ENCODE assay signal across 16 mouse cellular contexts in genomic region chr11:51884092-51884491, GRCm38 (mm10). TPM values are rescaled to one million over a fixed set of nuclear protein-coding genes. Genes with fewer than 3 reads are reported as not detected.
A peak's percentile ranks its signal among the peaks of the same experiment; 100 is the strongest.
DNase-seq lines count a peak whose midpoint lies in the region; ATAC-seq and TF ChIP-seq lines count a peak whose summit lies in the region.
"Had no signal": no experiment of that assay in that cellular context is flagged by ENCODE, and none has a peak within 500 bp of the region (broad histone marks: within the 10 kb centered on the region; RNA-seq: fewer than 3 reads in every experiment).

No protein-coding gene starts in this region.

- H3K27ac ChIP-seq in kidney, embryonic 16.5 days (ENCODE audit: low read length), result no peak overlapping the region
- H3K27ac ChIP-seq in kidney, embryonic 14.5 days (ENCODE audit: low read depth, low read length), result no peak overlapping the region
- H3K27ac ChIP-seq in thymus, adult 2 months (ENCODE audit: control insufficient read depth, insufficient read depth, low read length), result peak overlapping the region; percentile 92
- no peak overlapping the region for H3K27ac ChIP-seq in hindbrain, embryonic 14.5 days
- H3K27ac ChIP-seq: liver, embryonic 15.5 days had no signal

- 29% methylated on average over 1 of the region's 1 CpGs for WGBS in kidney, embryonic 16.5 days
- WGBS in kidney, embryonic 14.5 days, result 50% methylated on average over 1 of the region's 1 CpGs
- WGBS in thymus, adult 2 months, result 4% methylated on average over 1 of the region's 1 CpGs
- WGBS in hindbrain, embryonic 14.5 days, result 48% methylated on average over 1 of the region's 1 CpGs

- H3K36me3 ChIP-seq in kidney, embryonic 16.5 days (ENCODE audit: insufficient read depth, low read length), result no peaks in the 10 kb centered on the region
- H3K36me3 ChIP-seq in kidney, embryonic 14.5 days (ENCODE audit: control insufficient read depth, insufficient read depth, low read length), result no peaks in the 10 kb centered on the region
- no peaks in the 10 kb centered on the region for H3K36me3 ChIP-seq in thymus, adult 2 months (ENCODE audit: control insufficient read depth, insufficient read depth, low read length)
- H3K36me3 ChIP-seq in hindbrain, embryonic 14.5 days (replicated peaks; ENCODE audit: control insufficient read depth, insufficient read depth), result no peaks in the 10 kb centered on the region
- H3K36me3 ChIP-seq: liver, embryonic 15.5 days had no signal

- H3K9me3 ChIP-seq in kidney, embryonic 16.5 days (ENCODE audit: low read length), result no peaks in the 10 kb centered on the region
- peaks cover 3% of the 10 kb centered on the region; the same call in 1 of the 2 replicates for H3K9me3 ChIP-seq in kidney, embryonic 14.5 days (ENCODE audit: control insufficient read depth, low read length)
- H3K9me3 ChIP-seq in hindbrain, embryonic 14.5 days (ENCODE audit: control insufficient read depth, low read length), result no peaks in the 10 kb centered on the region
- H3K9me3 ChIP-seq: liver, embryonic 15.5 days had no signal

- no peaks in the 10 kb centered on the region for H3K27me3 ChIP-seq in kidney, embryonic 16.5 days (ENCODE audit: insufficient read depth, low read length)
- H3K27me3 ChIP-seq in kidney, embryonic 14.5 days (ENCODE audit: control insufficient read depth, insufficient read depth, low read length), result no peaks in the 10 kb centered on the region
- no peaks in the 10 kb centered on the region for H3K27me3 ChIP-seq in thymus, adult 2 months (ENCODE audit: control insufficient read depth, insufficient read depth, low read length)
- no peaks in the 10 kb centered on the region for H3K27me3 ChIP-seq in hindbrain, embryonic 14.5 days (ENCODE audit: control insufficient read depth, insufficient read depth, low read length)
- H3K27me3 ChIP-seq: liver, embryonic 15.5 days had no signal

- no peak overlapping the region for H3K4me2 ChIP-seq in kidney, embryonic 16.5 days (replicated peaks; ENCODE audit: low read depth, low read length)
- H3K4me2 ChIP-seq in kidney, embryonic 14.5 days (replicated peaks; ENCODE audit: low read depth, low read length), result no peak overlapping the region
- no peak overlapping the region for H3K4me2 ChIP-seq in hindbrain, embryonic 14.5 days (replicated peaks)
- H3K4me2 ChIP-seq: heart, embryonic 11.5 days; liver, embryonic 15.5 days had no signal

- ATAC-seq in kidney, embryonic 16.5 days (ENCODE audit: low FRiP score, low TSS enrichment), result peak; percentile 9; the same call in 1 of the 2 replicates
- ATAC-seq in kidney, embryonic 14.5 days (ENCODE audit: low FRiP score, low TSS enrichment), result no peak
- no peak for ATAC-seq in hindbrain, embryonic 14.5 days (ENCODE audit: low FRiP score)
- ATAC-seq: forebrain, embryonic 16.5 days; hindbrain, embryonic 16.5 days; midbrain, embryonic 16.5 days had no signal

- peak; percentile 21 for DNase-seq in adrenal gland, adult 2 months
- DNase-seq in adrenal gland, adult 8-10 months, result no peak
- DNase-seq in thymus, adult 2 months, result no peak
- DNase-seq in thymus, postnatal 14 days, result no peak
- no peak for DNase-seq in spleen, postnatal 4 days (ENCODE audit: low spot score in 2 of 2)
- DNase-seq in hindbrain, embryonic 14.5 days (ENCODE audit: low spot score), result no peak
- DNase-seq: cerebellum, adult 9-10 months; right cerebral cortex, postnatal 25 days had no signal

- TF ChIP-seq POLR2A in thymus, adult 2 months (IDR thresholded peaks at IDR 0.05; ENCODE audit: control insufficient read depth, extremely low read depth, insufficient read depth, low read length, poor library complexity), result no peak

- H3K4me3 ChIP-seq in kidney, embryonic 16.5 days (ENCODE audit: low read length), result no peak overlapping the region
- no peak overlapping the region for H3K4me3 ChIP-seq in kidney, embryonic 14.5 days (ENCODE audit: low read length)
- peak overlapping the region; percentile 47 for H3K4me3 ChIP-seq in thymus, adult 2 months (ENCODE audit: control insufficient read depth, insufficient read depth, low read length)
- H3K4me3 ChIP-seq in hindbrain, embryonic 14.5 days (replicated peaks; ENCODE audit: low read length), result no peak overlapping the region
- H3K4me3 ChIP-seq: erythroblast, embryonic 14.5 days; liver, embryonic 15.5 days had no signal

- H3K4me1 ChIP-seq in kidney, embryonic 16.5 days (ENCODE audit: insufficient read depth, low read length), result peaks cover 12% of the 10 kb centered on the region; the same call in 1 of the 2 replicates
- H3K4me1 ChIP-seq in kidney, embryonic 14.5 days (ENCODE audit: control insufficient read depth, insufficient read depth, low read length), result no peaks in the 10 kb centered on the region
- H3K4me1 ChIP-seq in thymus, adult 2 months (replicated peaks; ENCODE audit: control insufficient read depth, insufficient read depth, low read length), result peaks cover 28% of the 10 kb centered on the region
- H3K4me1 ChIP-seq in hindbrain, embryonic 14.5 days (replicated peaks; ENCODE audit: control insufficient read depth, insufficient read depth, low read length), result no peaks in the 10 kb centered on the region

- no peak overlapping the region for H3K9ac ChIP-seq in kidney, embryonic 16.5 days (replicated peaks; ENCODE audit: low read length)
- H3K9ac ChIP-seq in kidney, embryonic 14.5 days (ENCODE audit: low read depth, low read length), result no peak overlapping the region
- no peak overlapping the region for H3K9ac ChIP-seq in hindbrain, embryonic 14.5 days
- H3K9ac ChIP-seq: liver, embryonic 15.5 days had no signal

- TF ChIP-seq CTCF in thymus, adult 2 months (IDR thresholded peaks at IDR 0.05; ENCODE audit: borderline replicate concordance, control insufficient read depth, extremely low read depth, insufficient read depth, low read length, poor library complexity), result no peak

RNA-seq across cellular contexts. Expression of gene Jade2, which starts 26.6 kb away (rescaled TPM):
- total RNA-seq in adrenal gland, adult 2 months (2021), result 10 to 100 TPM; 13.7 to 21.8 TPM
- polyA plus RNA-seq in adrenal gland, adult 2 months (2012; rRNA removed), result 12.8 and 13.0 TPM in 2 replicates
- total RNA-seq in adrenal gland, adult 8-10 months (2022), result 10 to 100 TPM; 21.1 to 36.2 (median 30.3) TPM
- 0.87 and 1.1 TPM in 2 replicates for polyA plus RNA-seq in kidney, embryonic 16.5 days (2015; fragmentation: Nextera tagmentation; extraction: Ambion mirVana)
- 0.37 and 0.38 TPM in 2 replicates for polyA plus RNA-seq in kidney, embryonic 14.5 days (2014; fragmentation: Nextera tagmentation; extraction: Ambion mirVana)
- polyA plus RNA-seq in thymus, adult 2 months (2012; rRNA removed), result 45.1 and 56.5 TPM in 2 replicates
- polyA plus RNA-seq in hindbrain, embryonic 14.5 days (2014; fragmentation: Nextera tagmentation; extraction: Ambion mirVana), result 0.39 and 0.56 TPM in 2 replicates
